Mouse (Mus musculus) layer of hippocampus, postnatal 14 days (tissue): ENCODE data around the gene Patj. TPM values are rescaled to one million over a fixed set of nuclear protein-coding genes. Genes with fewer than 3 reads are reported as not detected.

Experiments
- microRNA-seq, 2 experiments: library from miRNA; unstranded; fragments of <30 nt; microRNA quantifications; one replicate each; pipeline ENCODE4 v1.2.0; 2021
- total RNA-seq, 2 experiments: library from RNA; stranded (reverse); gene quantifications; 2 replicates each; pipeline ENCODE4 v1.2.3; 2021

Patj gene
- total RNA-seq, 2 experiments from 2014 or later, result 11.9 to 12.5 TPM

Small RNAs within 50 kb of the gene (microRNA-seq; reads per million reads assigned to microRNA genes)
- gene Gm22625 (0 reads per million in 2 experiments), gene Gm26154 (0 reads per million in 2 experiments)

Other genes starting within 250 kb of the Patj start
- 10 to 100 TPM; 44.0 to 44.3 TPM for gene Tm2d1, start 12.5 kb upstream of the Patj start, total RNA-seq